15 mouse cellular contexts compared by ENCODE assay signal in genomic region chr5:76112016-76112415, GRCm38 (mm10).
"Had no signal": no experiment of that assay in that cellular context is flagged by ENCODE, and none has a peak within 500 bp of the region (broad histone marks: within the 10 kb centered on the region; RNA-seq: fewer than 3 reads in every experiment).

No protein-coding gene starts in this region.

- H3K9me3 ChIP-seq: megakaryocyte, embryonic 14.5 days; midbrain, embryonic 12.5 days; midbrain, embryonic 15.5 days; neural tube, embryonic 12.5 days; stomach, embryonic 15.5 days had no signal

- H3K4me2 ChIP-seq: lung, embryonic 14.5 days; midbrain, embryonic 12.5 days; midbrain, embryonic 15.5 days; neural tube, embryonic 12.5 days; stomach, embryonic 15.5 days had no signal

- H3K27me3 ChIP-seq: midbrain, embryonic 12.5 days; midbrain, embryonic 15.5 days; neural tube, embryonic 12.5 days; stomach, embryonic 15.5 days had no signal

- H3K4me1 ChIP-seq: midbrain, embryonic 12.5 days; midbrain, embryonic 15.5 days; neural tube, embryonic 12.5 days; stomach, embryonic 15.5 days had no signal

- H3K4me3 ChIP-seq: megakaryocyte, embryonic 14.5 days; midbrain, embryonic 12.5 days; midbrain, embryonic 15.5 days; neural tube, embryonic 12.5 days; stomach, embryonic 15.5 days had no signal

- H3K9ac ChIP-seq: lung, embryonic 14.5 days; midbrain, embryonic 12.5 days; midbrain, embryonic 15.5 days; neural tube, embryonic 12.5 days; stomach, embryonic 15.5 days had no signal

- H3K27ac ChIP-seq: macrophage; midbrain, embryonic 12.5 days; midbrain, embryonic 15.5 days; neural tube, embryonic 12.5 days; stomach, embryonic 15.5 days; stomach, postnatal 0 days had no signal

- H3K36me3 ChIP-seq: midbrain, embryonic 12.5 days; midbrain, embryonic 15.5 days; neural tube, embryonic 12.5 days; stomach, embryonic 15.5 days had no signal

- DNase-seq: lung, adult 18-20 months; lung, embryonic 14.5 days; lung, postnatal 10 days; lung, postnatal 36 days; right cerebral cortex, postnatal 14 days; thymus, adult 2 months; thymus, postnatal 25 days; thymus, postnatal 4 days had no signal

- ATAC-seq: midbrain, embryonic 15.5 days had no signal
